Mouse (Mus musculus) layer of hippocampus, postnatal 36 days (tissue): Measurements from ENCODE around the gene Rxfp4. TPM values are rescaled to one million over a fixed set of nuclear protein-coding genes. Genes with fewer than 3 reads are reported as not detected.

Experiments
- DNase-seq, 2 experiments: peaks; one replicate each; pipeline ENCODE4 v3.0.0; 2022
- total RNA-seq, 2 experiments: library from RNA; stranded (reverse); gene quantifications; 2 replicates each; pipeline ENCODE4 v1.2.3; 2021

Rxfp4 gene
- total RNA-seq, 2 experiments from 2014 or later: not detected

- DNase-seq: no peak
These were observed 24.2 kb downstream of the Rxfp4 start for GRCm38 (mm10) chr3:88628766-88629165.

GRCm38 (mm10) chr3:88627535-88627934 lies 25.4 kb downstream of the Rxfp4 start:
- DNase-seq: no peak

GRCm38 (mm10) chr3:88627114-88627513 lies 25.8 kb downstream of the Rxfp4 start:
- DNase-seq: no peak

- DNase-seq: peak in 1 of 2 experiments; percentile 17
These were observed 26.6 kb downstream of the Rxfp4 start for GRCm38 (mm10) chr3:88626316-88626715.

GRCm38 (mm10) chr3:88625531-88625930 lies 27.4 kb downstream of the Rxfp4 start:
- no peak for DNase-seq

- DNase-seq: no peak
These were observed 28.0 kb downstream of the Rxfp4 start for GRCm38 (mm10) chr3:88624951-88625350.

GRCm38 (mm10) chr3:88624324-88624723 lies 28.6 kb downstream of the Rxfp4 start:
- no peak for DNase-seq

- no peak for DNase-seq
These were observed 29.4 kb downstream of the Rxfp4 start for GRCm38 (mm10) chr3:88623346-88624135.

GRCm38 (mm10) chr3:88622941-88623345 lies 30.0 kb downstream of the Rxfp4 start:
- no peak for DNase-seq

- no peak for DNase-seq
These were observed 30.6 kb downstream of the Rxfp4 start for GRCm38 (mm10) chr3:88622113-88622940.

GRCm38 (mm10) chr3:88621537-88622112 lies 31.3 kb downstream of the Rxfp4 start:
- DNase-seq: no peak

GRCm38 (mm10) chr3:88620992-88621536 lies 31.9 kb downstream of the Rxfp4 start:
- DNase-seq: peak; percentile 57 to 58

- DNase-seq: no peak
These were observed 32.6 kb downstream of the Rxfp4 start for GRCm38 (mm10) chr3:88620146-88620991.

- DNase-seq: no peak
These were observed 33.5 kb downstream of the Rxfp4 start for GRCm38 (mm10) chr3:88619113-88620097.

GRCm38 (mm10) chr3:88618074-88618871 lies 34.7 kb downstream of the Rxfp4 start:
- DNase-seq: no peak

GRCm38 (mm10) chr3:88616951-88617500 lies 35.9 kb downstream of the Rxfp4 start:
- no peak for DNase-seq

- no peak for DNase-seq
These were observed 37.0 kb downstream of the Rxfp4 start for GRCm38 (mm10) chr3:88615902-88616391.

- no peak for DNase-seq
These were observed 37.8 kb downstream of the Rxfp4 start for GRCm38 (mm10) chr3:88615117-88615516.

GRCm38 (mm10) chr3:88614418-88614817 lies 38.5 kb downstream of the Rxfp4 start:
- no peak for DNase-seq
